Mouse (Mus musculus) midbrain, embryonic 14.5 days (tissue): ENCODE data around the gene Ell3. TPM values are rescaled to one million over a fixed set of nuclear protein-coding genes. Genes with fewer than 3 reads are reported as not detected.
A peak's percentile ranks its signal among the peaks of the same experiment; 100 is the strongest.

Experiments used
- ATAC-seq: fragments of 200-750 bp; cut with Nextera tagmentation; 2 replicates; pipeline ENCODE4 v1.8.0; 2017; ENCODE audit warnings: moderate number of reproducible peaks, moderate library complexity; ENCODE audit not compliant: low FRiP score, low TSS enrichment
- DNase-seq: peaks from one replicate; pipeline ENCODE4 v3.0.0-alpha.2; 2015
- H3K27ac ChIP-seq: fragments of 300-500 bp; sonication (generic); replicated peaks from 2 replicates; pipeline ENCODE4 v1.5.1; 2014; ENCODE audit warnings: mild to moderate bottlenecking, low read depth, low read length, moderate library complexity
- H3K27me3 ChIP-seq: fragments of 300-500 bp; sonication (generic); 2 replicates; pipeline ENCODE4 v1.6.1; 2014; ENCODE audit warnings: low read length, control low read depth, mixed read lengths; ENCODE audit not compliant: control insufficient read depth, insufficient read depth
- H3K36me3 ChIP-seq: fragments of 300-500 bp; sonication (generic); 2 replicates; pipeline ENCODE4 v1.6.1; 2014; ENCODE audit warnings: low read length, control low read depth; ENCODE audit not compliant: control insufficient read depth, insufficient read depth
- H3K4me1 ChIP-seq: fragments of 300-500 bp; sonication (generic); 2 replicates; pipeline ENCODE4 v1.6.1; 2014; ENCODE audit warnings: mild to moderate bottlenecking, antibody characterized with exemption, low read length, control low read depth; ENCODE audit not compliant: control insufficient read depth, insufficient read depth
- H3K4me2 ChIP-seq: fragments of 300-500 bp; sonication (generic); 2 replicates; pipeline ENCODE4 v1.6.1; 2014; ENCODE audit warnings: mild to moderate bottlenecking, low read length, moderate library complexity
- H3K4me3 ChIP-seq: fragments of 300-500 bp; sonication (generic); replicated peaks from 2 replicates; pipeline ENCODE4 v1.5.1; 2014; ENCODE audit warnings: low read depth, low read length
- H3K9ac ChIP-seq: fragments of 300-500 bp; sonication (generic); replicated peaks from 2 replicates; pipeline ENCODE4 v1.6.1; 2014; ENCODE audit warnings: mild to moderate bottlenecking, low read length, moderate library complexity
- H3K9me3 ChIP-seq: fragments of 300-500 bp; sonication (generic); 2 replicates; pipeline ENCODE4 v1.6.1; 2016; ENCODE audit warnings: low read length, control low read depth, mixed read lengths; ENCODE audit not compliant: control insufficient read depth
- WGBS: fragments of 180-500 bp; shearing (Covaris S2); extraction: QIAGEN DNeasy Blood & Tissue Kit; methylation state at CpG from one replicate; pipeline ENCODE4 v1.1.7; 2014; 5-methylcytosine and 5-hydroxymethylcytosine counted together
- polyA plus RNA-seq: library from polyadenylated mRNA; unstranded; fragments of >200 nt; fragmentation: Nextera tagmentation; extraction: Ambion mirVana; gene quantifications from 2 replicates; pipeline ENCODE4 v1.2.1, GENCODE M21; 2014

Gene Ell3
- polyA plus RNA-seq, 1 experiment from 2014 or later, result 2.0 TPM

DNA sequence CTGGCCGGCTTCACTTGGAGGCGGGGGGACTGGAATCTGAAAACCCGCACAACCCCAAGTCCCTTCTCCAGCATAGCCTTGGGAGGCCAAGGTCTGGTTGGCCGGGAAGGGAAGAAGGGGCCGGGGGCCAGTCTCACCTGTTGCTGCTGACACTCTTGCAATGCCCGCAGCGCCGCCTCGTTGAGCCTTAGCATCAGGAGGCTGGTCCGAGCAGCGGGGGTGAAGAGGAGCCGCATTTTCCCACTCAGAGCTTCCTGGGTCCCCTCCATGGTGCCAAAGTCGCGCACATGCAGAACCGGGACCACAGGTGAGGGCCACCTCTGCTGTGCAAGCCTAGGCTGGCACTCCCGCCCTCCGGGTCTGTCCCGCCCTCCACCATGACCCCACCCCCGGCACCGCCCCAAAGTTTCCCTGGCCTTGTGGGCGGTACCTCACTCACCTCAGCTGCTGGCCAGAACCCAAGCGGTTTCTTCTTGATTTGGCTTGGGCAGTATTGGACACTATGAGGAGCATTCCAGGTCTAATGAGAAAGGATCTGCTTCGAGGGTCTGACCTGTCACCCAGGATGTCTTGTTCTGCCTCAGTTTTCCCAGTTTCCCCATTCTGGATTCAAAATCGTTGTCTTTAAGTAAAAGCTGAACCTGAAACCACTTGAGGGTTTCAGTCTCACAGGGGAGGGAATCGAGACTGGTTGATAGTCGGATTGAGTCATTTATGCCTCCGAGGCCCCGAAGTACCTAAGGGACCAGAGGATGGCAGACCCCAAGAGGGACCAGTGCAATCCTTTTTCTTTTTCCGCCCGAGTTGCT, 1.6 kb downstream of the Ell3 start:
- Histone ChIP-seq H3K4me3 (peak overlapping the region; percentile 22), H3K27ac (no peak overlapping the region), H3K4me2 (peak overlapping the region; percentile 48), H3K27me3 (peaks cover 25% of the 10 kb centered on the region), H3K4me1 (peaks cover 10% of the 10 kb centered on the region; the same call in 1 of the 2 replicates), H3K36me3 (peaks cover 25% of the 10 kb centered on the region), H3K9me3 (no peaks in the 10 kb centered on the region), H3K9ac (peak overlapping the region; percentile 12; the same call in 1 of the 2 replicates)
- WGBS, result 2% methylated on average over 30 of the region's 30 CpGs
- no peak for DNase-seq
- peak; percentile 20; the same call in 1 of the 2 replicates for ATAC-seq

DNA sequence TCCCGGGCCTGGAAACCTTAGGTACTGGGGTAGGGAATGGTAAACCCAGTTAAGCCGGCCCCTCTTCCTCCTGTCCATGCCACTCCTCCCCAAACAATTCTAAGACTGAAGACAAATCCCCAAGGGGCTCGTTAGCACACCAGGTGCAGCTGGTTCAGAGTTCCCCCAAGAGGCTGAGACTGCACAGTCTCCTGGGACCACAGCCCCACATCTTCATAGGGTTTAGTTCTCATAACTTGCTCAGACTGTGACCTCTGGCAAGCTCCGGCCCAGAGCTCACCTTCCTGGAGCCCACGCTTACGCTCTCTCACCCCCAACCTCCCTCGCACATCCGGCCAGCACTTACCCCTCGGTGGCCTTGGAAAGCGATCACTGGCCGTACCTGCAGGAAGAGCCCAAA, 2.3 kb downstream of the Ell3 start:
- H3K9me3 ChIP-seq, result no peaks in the 10 kb centered on the region
- peaks cover 31% of the 10 kb centered on the region for H3K36me3 ChIP-seq
- peaks cover 10% of the 10 kb centered on the region; the same call in 1 of the 2 replicates for H3K4me1 ChIP-seq
- peak overlapping the region; percentile 48 for H3K4me2 ChIP-seq
- peak overlapping the region; percentile 22; the same call in 1 of the 2 replicates for H3K4me3 ChIP-seq
- no peak overlapping the region for H3K27ac ChIP-seq
- no peak overlapping the region; the same call in 1 of the 2 replicates for H3K9ac ChIP-seq
- H3K27me3 ChIP-seq, result peaks cover 25% of the 10 kb centered on the region
- 10% methylated on average over 11 of the region's 11 CpGs for WGBS
- ATAC-seq (0 out of 2 replicates have a peak, but pooled peaks have one; percentile 24), DNase-seq (no peak)

DNA sequence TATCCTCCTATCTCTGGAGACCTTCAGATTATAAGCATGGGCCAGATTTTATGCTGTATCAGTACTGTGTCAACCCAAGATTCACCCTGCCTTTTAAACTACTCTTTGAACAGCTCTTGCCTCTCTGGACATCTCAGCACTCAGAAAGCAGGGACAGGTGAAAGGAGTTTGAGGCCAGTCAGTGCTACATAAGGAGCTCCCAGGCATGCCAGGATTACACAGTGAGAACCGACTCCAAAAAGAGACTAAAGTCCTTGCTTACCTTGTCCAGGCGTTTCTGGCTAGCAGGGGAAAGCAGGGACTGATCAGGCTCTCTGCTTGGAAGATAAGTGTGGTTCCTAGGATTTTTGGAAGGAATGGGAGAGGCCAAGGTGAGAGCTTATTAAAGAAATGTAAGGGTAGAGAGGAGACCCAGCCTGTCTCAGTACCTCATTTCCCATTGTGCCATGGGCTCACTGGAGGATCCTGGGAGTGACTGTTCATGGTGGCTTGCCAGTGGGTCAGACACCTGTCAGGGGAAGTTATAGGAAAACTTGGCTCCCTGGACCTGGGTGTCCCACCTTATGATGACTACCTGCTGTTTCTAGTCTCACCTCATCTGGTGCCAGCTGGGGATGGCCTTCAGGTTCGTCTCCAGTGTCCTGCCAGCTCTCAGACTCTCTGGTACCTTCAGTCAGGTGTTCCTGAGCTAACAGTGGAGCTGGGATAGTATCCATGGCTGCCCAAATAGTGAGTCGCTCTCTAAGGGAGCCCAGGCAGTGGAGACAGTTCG, 3.1 kb downstream of the Ell3 start:
- ATAC-seq (no peak), DNase-seq (no peak)
- H3K36me3 ChIP-seq, result peaks cover 37% of the 10 kb centered on the region
- no peak overlapping the region for H3K4me2 ChIP-seq
- no peak overlapping the region for H3K9ac ChIP-seq
- H3K9me3 ChIP-seq, result no peaks in the 10 kb centered on the region
- peaks cover 25% of the 10 kb centered on the region for H3K27me3 ChIP-seq
- no peak overlapping the region for H3K4me3 ChIP-seq
- no peak overlapping the region for H3K27ac ChIP-seq
- H3K4me1 ChIP-seq, result peaks cover 10% of the 10 kb centered on the region; the same call in 1 of the 2 replicates
- 63% methylated on average over 5 of the region's 5 CpGs for whole genome bisulfite sequencing

DNA sequence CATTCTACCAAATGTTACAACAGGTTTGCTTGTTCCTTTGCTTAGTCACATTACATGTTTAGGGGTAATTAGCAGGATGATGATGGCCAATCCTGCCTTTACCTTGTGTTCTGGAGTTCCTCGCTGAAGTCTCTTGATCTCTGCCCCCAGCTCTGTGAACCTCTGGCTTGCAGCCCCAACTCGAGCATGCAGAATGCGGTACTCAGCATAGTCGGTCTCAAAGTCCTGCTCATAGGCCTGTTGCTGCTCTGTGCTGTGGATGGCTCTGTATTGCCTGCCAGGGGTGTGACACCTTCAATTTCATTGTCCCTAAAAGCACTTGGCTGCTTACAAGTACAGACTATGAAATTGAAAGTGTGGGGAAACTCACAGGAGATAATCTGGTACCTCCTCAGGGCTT, 4.3 kb downstream of the Ell3 start:
- Histone ChIP-seq H3K27me3 (peaks cover 25% of the 10 kb centered on the region), H3K27ac (no peak overlapping the region), H3K9me3 (no peaks in the 10 kb centered on the region), H3K4me3 (no peak overlapping the region), H3K36me3 (peaks cover 50% of the 10 kb centered on the region), H3K4me2 (no peak overlapping the region), H3K9ac (no peak overlapping the region), H3K4me1 (peaks cover 10% of the 10 kb centered on the region; the same call in 1 of the 2 replicates)
- ATAC-seq, result no peak
- WGBS, result 81% methylated on average over 4 of the region's 4 CpGs
- no peak for DNase-seq

- peak; percentile 70 for DNase-seq
- 93% methylated on average over 1 of the region's 1 CpGs for WGBS
- no peak for ATAC-seq
Measured at GRCm38 (mm10) chr2:121434854-121435253, 9.2 kb downstream of the Ell3 start.

DNA sequence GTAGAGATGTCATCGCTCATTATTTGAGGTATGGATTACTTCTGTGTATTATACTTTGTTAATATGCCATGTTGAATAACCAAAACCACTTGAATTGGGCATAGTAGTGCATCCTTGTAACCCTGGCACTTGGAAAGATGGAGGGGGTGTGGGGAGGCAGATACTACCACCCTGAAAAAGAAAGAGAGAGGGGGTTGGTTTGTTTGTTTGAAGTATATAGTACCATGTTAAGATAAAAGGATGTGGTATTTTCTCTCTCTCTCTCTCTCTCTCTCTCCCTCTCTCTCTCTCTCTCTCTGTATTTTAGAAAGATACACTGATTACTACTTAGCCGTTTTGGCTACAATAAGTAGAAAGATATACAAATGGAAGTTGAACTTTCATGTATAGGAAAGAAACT, 18.2 kb downstream of the Ell3 start:
- Histone ChIP-seq H3K27me3 (no peaks in the 10 kb centered on the region), H3K4me1 (no peaks in the 10 kb centered on the region), H3K36me3 (peaks cover 91% of the 10 kb centered on the region), H3K4me2 (no peak overlapping the region), H3K4me3 (no peak overlapping the region), H3K9me3 (no peaks in the 10 kb centered on the region), H3K27ac (no peak overlapping the region), H3K9ac (no peak overlapping the region)
- DNase-seq, result no peak
- no peak for ATAC-seq
- 94% methylated on average over 2 of the region's 2 CpGs for WGBS

More at GRCm38 (mm10) chr2:121434854-121435253, 9.2 kb downstream of the Ell3 start:
- Histone ChIP-seq H3K36me3 (peaks cover 97% of the 10 kb centered on the region), H3K9me3 (no peaks in the 10 kb centered on the region), H3K4me1 (no peaks in the 10 kb centered on the region), H3K4me3 (no peak overlapping the region), H3K27me3 (no peaks in the 10 kb centered on the region), H3K4me2 (no peak overlapping the region), H3K27ac (no peak overlapping the region), H3K9ac (no peak overlapping the region)

GRCm38 (mm10) chr2:121423166-121423565, 20.9 kb downstream of the Ell3 start:
- no peaks in the 10 kb centered on the region for H3K9me3 ChIP-seq
- peaks cover 84% of the 10 kb centered on the region for H3K36me3 ChIP-seq
- no peak overlapping the region for H3K4me3 ChIP-seq
- no peak overlapping the region for H3K4me2 ChIP-seq
- H3K9ac ChIP-seq, result no peak overlapping the region
- H3K4me1 ChIP-seq, result no peaks in the 10 kb centered on the region
- no peak overlapping the region for H3K27ac ChIP-seq
- DNase-seq (no peak), ATAC-seq (no peak)
- 93% methylated on average over 2 of the region's 2 CpGs for WGBS
- H3K27me3 ChIP-seq, result no peaks in the 10 kb centered on the region

DNA sequence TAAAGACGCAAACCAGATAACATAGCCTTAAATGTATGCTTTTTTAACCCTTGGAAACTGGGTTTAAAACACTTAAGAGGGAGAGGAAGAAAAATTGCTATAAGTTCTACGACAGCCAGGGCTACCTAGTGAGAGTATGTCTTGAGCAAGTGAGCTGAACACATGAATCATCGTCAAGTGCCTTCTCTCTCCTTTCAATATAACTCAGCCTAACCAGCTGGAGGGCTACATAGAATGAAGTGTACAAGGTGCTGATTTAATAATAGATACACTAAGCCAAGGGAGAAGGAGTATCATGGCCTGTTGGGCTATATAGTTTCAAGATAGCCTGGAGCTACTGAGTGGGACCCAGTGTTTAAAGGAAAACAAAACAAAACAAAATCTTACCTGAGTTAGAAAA, 25.6 kb downstream of the Ell3 start:
- no peak overlapping the region for H3K4me2 ChIP-seq
- 96% methylated on average over 3 of the region's 3 CpGs for WGBS
- H3K27ac ChIP-seq, result no peak overlapping the region
- H3K9me3 ChIP-seq, result no peaks in the 10 kb centered on the region
- peaks cover 20% of the 10 kb centered on the region for H3K4me1 ChIP-seq
- DNase-seq, result no peak
- peaks cover 52% of the 10 kb centered on the region for H3K36me3 ChIP-seq
- H3K27me3 ChIP-seq, result no peaks in the 10 kb centered on the region
- no peak overlapping the region for H3K4me3 ChIP-seq
- H3K9ac ChIP-seq, result no peak overlapping the region
- no peak for ATAC-seq
